Mouse (Mus musculus) liver, embryonic 14.5 days (tissue): ENCODE data around the gene Srgap3.

Experiments used
- CTCF ChIP-seq: IDR thresholded peaks from 2 replicates; pipeline ENCODE4 v1.5.1; 2016; ENCODE audit warnings: antibody characterized with exemption, low read depth, control low read depth
- EP300 ChIP-seq: IDR thresholded peaks from 2 replicates; pipeline ENCODE4 v1.6.1; 2016; ENCODE audit warnings: antibody characterized with exemption, low read depth

DNA sequence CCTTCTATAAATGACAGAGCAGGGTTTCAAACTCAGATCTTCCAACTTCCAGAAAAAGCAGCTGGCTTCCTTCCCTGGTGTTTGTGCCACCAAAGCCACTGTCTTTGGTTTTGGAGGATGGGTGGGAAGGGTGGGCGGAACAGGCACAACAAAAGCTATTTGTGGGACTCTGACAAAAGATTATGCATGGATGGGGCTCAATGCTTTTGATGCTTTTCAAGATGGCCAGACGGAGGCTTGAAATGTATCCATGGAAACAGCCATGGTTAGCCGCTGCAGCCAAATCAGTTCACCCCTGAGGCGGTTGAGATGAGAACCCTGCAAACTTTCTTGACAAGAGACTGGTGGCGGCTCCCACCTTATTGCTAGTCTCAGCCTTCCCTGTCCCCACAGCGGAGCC, 46.8 kb downstream of the Srgap3 start:
- no peak for TF ChIP-seq CTCF
- TF ChIP-seq EP300 = no peak
